Mouse (Mus musculus) cerebellum, adult 9-10 months (tissue): ENCODE results near the gene Cacna2d3.

ENCODE experiments used
- DNase-seq: peaks from one replicate; pipeline ENCODE4 v3.0.0; 2022

Cacna2d3 gene

GRCm38 (mm10) chr14:29137614-29138013 is 584.0 kb downstream of the Cacna2d3 start:
- DNase-seq = no peak

DNA sequence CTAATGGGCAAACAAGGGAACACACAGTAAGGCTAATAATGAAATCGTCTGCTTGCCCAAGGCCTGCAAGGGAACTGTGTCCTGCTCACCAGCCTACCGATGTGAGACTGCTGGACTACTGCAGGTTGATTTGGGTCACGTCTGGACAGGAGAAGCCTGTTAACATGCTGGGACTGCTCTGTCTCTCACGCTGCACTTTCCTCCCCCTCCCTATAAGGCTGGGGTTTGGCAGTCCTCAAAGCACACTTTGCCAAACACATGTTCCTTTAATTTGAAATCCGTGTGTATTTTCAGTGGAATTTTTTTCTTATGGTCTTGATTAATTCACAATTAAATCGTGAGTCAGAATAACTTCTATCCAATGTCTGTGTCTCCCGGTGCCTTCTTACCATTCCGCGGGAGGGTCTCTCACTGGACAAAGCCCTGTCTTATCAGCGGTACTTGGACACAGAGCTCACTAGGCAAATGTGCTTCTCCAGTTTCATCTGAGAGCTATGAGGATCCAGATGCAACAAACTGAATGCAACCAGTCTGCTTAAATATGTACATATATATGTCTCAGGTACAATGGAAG is 584.6 kb downstream of the Cacna2d3 start:
- DNase-seq = no peak

DNA sequence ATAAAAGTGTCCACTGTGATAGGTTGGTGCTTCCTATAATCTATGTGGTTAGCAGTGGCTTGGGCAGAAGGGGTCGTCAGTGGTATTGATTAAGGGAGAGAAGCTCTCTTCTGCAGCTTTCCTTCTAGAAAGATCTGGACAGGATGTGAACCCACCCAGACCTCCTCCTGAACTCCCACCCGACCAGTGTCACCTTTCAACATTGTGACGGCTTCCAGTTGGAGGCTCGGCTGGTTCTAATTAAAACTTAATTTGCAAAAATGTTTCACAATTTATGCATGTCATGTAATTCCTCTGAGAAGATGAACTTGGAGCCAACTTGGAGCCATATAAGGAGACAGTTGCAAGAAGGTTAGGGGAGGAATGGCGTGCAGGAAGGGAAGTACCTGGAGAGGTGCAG is 586.8 kb downstream of the Cacna2d3 start:
- DNase-seq = no peak

GRCm38 (mm10) chr14:29130511-29130910 is 591.2 kb downstream of the Cacna2d3 start:
- no peak for DNase-seq

- no peak for DNase-seq
Observed at GRCm38 (mm10) chr14:29123886-29124285, 597.8 kb downstream of the Cacna2d3 start.

- DNase-seq = no peak
Observed at GRCm38 (mm10) chr14:29122749-29123148, 598.9 kb downstream of the Cacna2d3 start.

DNA sequence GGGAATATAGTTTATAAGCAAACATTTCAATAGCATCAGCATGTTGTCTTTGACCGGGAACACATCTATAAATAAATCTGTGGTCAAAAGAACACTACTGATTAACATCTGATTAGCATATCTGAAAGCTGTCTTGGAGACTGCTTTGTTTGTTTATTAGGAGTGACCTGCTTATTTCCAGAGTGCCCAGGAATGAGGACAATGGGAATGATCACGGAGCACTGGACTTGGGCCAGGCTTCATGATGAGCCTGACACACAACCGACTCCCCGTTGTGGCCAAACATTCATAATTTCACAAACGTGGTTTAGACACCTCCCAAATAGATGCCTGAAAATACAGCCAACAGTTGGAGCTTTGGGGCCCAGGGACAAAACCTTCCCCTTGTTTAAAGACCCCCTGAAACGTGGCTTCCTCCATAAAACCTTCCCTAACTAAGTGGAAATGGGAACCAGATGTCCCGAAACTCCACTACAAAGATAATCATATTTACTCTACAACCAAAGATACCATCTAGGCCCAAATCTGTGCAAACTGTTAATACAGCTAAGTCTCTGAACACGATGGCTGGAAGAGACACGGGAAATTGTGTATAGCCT is 607.7 kb downstream of the Cacna2d3 start:
- no peak for DNase-seq

GRCm38 (mm10) chr14:29111666-29112065 is 610.0 kb downstream of the Cacna2d3 start:
- DNase-seq = no peak

DNA sequence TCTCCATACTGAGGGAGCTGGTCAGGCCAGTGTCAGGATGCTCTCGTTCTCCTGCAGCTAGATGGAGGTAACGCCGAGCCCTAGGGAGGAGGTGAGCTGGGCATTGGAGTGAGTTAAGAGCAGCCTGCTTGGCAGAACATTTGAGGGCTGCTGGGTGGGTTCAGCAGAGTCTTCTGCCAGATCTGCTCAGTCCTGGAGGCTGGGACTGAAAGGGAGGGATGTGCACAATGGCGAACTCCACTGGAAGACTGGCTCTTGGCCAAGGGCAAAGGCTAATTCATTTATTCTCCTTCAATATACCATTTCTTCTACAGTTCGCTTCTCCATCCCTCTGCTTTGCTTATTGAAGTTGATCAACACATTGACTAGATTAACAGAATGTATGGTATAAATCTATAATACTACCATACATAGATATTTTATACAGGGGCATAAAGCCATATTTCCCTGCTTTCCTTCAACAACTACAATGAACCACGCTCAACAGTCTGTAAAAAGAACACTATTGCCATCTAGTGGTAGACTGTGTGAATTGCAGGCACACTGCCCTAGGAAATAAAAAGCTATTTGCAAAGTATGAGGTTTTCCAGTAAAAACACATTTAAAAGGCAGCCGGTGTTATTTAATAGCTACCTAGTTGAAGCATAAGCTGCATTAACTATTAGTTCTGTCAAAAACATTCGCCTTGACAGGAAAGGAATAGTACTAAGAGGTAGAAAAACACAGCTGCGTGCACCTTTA is 611.1 kb downstream of the Cacna2d3 start:
- no peak for DNase-seq

GRCm38 (mm10) chr14:29107464-29107863 is 614.2 kb downstream of the Cacna2d3 start:
- no peak for DNase-seq

DNA sequence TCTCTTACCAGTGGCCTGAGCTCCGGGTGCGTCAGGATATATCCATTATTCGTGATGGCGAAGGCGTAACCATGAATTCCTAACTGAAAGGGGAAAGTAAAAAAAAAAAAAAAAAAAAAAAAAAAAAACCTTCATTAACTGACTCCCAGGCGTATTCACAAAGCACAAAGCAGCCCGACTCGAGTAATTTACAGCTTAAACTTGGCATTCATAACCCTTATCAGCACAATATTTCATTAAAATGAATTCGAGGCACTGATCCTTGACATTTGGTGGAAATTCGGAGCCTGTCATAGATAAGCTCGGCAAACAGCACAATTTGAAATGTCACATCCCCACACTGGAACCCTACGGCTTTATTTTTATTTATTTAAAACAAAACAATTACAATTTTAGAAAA is 623.9 kb downstream of the Cacna2d3 start:
- DNase-seq = no peak

DNA sequence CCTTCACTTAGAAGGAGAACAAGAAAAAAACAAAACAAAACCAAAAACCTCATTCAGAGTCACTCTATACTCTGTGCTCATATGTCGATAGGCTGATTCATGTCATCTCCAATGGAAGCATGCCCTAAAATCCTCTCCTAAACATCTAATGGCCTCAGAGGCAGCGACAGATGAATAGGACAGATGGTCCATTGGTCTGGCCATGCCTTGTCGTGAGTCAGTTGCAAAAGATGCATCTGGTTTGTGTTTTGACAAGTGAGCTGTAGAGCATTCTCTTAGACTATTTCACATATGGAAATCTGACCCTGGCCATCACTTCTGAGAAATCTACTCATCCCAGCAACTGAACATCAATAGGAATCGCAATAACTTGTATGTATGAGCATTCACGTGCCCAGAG is 626.2 kb downstream of the Cacna2d3 start:
- no peak for DNase-seq

GRCm38 (mm10) chr14:29090074-29090473 is 631.6 kb downstream of the Cacna2d3 start:
- DNase-seq = peak; percentile 72

DNA sequence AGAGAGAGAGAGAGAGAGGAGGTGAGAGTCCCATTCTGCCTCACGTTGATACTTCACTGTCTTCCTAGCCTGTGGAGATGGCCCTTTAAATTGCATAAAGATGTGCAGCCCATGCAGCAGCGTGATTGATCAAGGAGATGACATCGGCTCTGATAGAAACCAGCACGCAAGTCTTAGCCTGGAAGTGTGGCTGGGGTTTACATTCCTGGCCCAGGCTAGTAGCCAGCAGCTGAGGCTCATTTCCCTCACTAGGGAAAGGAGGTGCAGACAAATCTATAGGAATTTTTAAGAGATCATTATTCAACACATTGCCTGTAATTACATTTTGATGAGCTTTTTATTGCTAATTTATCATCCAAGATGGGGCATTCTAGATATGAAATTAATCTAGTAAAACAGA is 635.1 kb downstream of the Cacna2d3 start:
- DNase-seq = no peak

- no peak for DNase-seq
Observed at GRCm38 (mm10) chr14:29085493-29086159, 636.0 kb downstream of the Cacna2d3 start.

DNA sequence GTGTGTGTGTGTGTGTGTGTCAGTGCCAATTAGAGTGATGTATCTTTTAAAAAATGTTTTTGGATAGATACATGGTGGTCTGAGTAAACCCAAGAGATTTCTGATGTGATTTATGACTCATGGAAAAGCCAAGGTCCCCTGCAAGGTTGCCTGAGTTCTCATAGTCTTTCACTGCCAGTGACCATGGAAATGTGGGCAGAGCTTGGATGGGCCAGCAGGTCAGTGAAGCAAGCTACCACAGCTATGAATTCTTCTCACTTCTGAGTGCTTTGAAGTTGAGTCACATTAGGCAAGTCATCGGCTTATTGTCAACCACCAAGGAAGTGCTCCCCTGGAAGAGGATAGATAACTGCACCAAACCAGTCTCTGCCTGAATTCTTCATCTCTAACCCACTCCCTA is 639.5 kb downstream of the Cacna2d3 start:
- no peak for DNase-seq

DNA sequence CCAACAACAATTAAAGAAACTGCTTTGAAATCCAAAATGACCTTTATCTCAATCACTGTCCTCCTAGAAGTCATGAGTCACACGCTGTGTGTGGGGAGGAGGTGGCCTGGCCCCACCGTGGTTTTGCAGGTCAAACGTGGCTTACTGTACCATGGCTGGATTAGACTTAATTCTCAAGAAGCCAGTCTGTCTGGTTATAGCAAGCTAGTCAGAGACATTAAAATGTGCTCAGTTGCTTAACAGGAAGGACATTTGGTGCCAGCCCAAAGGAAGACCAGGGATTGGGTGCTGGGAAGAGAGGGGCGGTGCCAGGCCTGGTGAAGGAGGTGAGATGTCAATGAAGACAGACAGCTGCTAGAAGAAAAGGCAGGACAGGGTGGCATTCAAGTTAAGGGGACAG is 641.0 kb downstream of the Cacna2d3 start:
- DNase-seq = no peak

GRCm38 (mm10) chr14:29080228-29080627 is 641.4 kb downstream of the Cacna2d3 start:
- DNase-seq = no peak

DNA sequence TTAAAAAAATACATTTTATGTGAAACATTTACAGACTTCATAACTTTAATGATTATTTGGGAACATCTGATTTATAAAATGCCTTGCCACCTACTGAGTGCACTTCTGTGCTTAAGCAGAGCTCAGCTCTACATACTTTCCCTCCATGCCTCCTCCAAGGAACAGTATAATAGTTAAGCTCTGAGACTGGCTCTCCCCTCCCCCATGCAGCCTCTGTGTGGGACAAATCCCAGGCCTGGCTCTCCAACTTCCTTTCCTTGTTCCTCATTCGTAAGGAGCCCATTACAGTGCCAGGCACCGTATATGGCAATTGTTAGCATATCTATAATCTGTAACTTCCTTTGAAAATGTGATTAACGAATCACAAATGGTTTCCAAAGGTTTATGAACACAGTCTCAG is 644.2 kb downstream of the Cacna2d3 start:
- DNase-seq = no peak

GRCm38 (mm10) chr14:29073747-29074146 is 647.9 kb downstream of the Cacna2d3 start:
- DNase-seq = peak; percentile 20

DNA sequence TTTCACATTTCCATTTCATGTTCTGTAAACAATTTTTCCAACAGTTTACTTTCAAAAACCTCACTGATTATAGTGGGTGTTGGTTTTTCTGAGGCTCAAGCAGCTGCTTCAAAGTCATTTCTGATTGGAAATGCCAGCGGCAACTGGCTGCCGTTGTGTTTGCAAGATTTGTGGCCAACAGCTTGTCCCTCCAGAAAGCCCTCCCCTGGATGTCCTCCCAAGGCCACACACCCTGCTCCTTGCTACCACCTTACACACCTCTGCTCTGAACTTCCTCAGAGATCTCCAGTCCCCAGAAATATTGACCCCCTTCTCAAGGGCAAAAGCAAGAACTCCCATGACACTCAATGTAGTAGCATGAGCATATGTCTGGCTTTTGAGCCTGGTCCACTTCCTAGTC is 659.0 kb downstream of the Cacna2d3 start:
- no peak for DNase-seq

GRCm38 (mm10) chr14:29061491-29061890 is 660.2 kb downstream of the Cacna2d3 start:
- no peak for DNase-seq

- DNase-seq = no peak
Observed at GRCm38 (mm10) chr14:29060679-29061078, 661.0 kb downstream of the Cacna2d3 start.
